Mouse (Mus musculus) C2C12 (cell line): ENCODE data around the gene Sh3pxd2a.

Source experiments
- CTCF ChIP-seq: IDR thresholded peaks from one replicate; pipeline ENCODE4 v1.5.1; 2011; ENCODE audit not compliant: control insufficient read depth, insufficient read depth, insufficient read length
- MAX ChIP-seq: IDR thresholded peaks from one replicate; pipeline ENCODE4 v1.6.1; 2011; ENCODE audit warnings: mild to moderate bottlenecking, control low read depth
- MYOG ChIP-seq: IDR thresholded peaks from one replicate; pipeline ENCODE4 v1.6.1; 2011; ENCODE audit not compliant: control insufficient read depth, insufficient read length; ENCODE audit errors: extremely low read depth
- USF1 ChIP-seq: IDR thresholded peaks from one replicate; pipeline ENCODE4 v1.6.1; 2011; ENCODE audit warnings: low read depth, mild to moderate bottlenecking, control low read depth, moderate library complexity

GRCm38 (mm10) chr19:47453352-47453751, 10.8 kb downstream of the Sh3pxd2a start:
- TF ChIP-seq CTCF (no peak), MYOG (no peak), USF1 (no peak), MAX (no peak)
